Mouse (Mus musculus) G1E-ER4 (cell line): ENCODE measurements around the gene Col4a2. TPM values are rescaled to one million over a fixed set of nuclear protein-coding genes. Genes with fewer than 3 reads are reported as not detected.

ENCODE experiments used
- GATA1 ChIP-seq: IDR thresholded peaks from one replicate; pipeline ENCODE4 v1.8.0; 2012; ENCODE audit warnings: low read length, inconsistent platforms
- polyA plus RNA-seq: library from polyadenylated mRNA; stranded (reverse); fragments of >175 nt; gene quantifications from 2 replicates; pipeline ENCODE4 v1.2.3, GENCODE M21; 2012

Gene Col4a2
- not detected in 2 replicates for polyA plus RNA-seq

GRCm38 (mm10) chr8:11312349-11313175 lies at the start of gene Col4a2, which contains the start of gene Col4a1:
Gene Col4a2, plus strand, starts transcription at chr8:11312805.
Gene Col4a1, minus strand, starts transcription at chr8:11312826.
- TF ChIP-seq GATA1, result no peak

DNA sequence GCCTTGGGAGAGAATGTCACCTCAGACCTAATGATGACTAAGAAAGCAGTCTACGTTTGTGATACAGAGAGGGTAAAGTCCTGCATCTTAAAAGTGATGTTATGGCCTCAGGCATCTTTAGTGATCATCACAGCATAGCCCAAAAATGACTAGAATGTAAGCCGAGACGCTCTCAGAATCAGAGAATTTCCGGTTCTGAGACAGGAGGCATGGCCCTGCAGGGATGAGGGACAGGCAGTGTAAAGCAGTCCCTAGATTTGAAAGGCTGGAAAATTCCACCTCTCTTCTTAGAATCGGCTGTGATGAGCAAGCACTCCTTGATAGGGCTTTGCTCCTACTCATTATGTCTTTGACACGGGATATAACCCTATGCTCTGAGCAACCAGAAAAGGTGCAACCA lies 48.8 kb upstream of the Col4a2 start:
- TF ChIP-seq GATA1, result no peak

DNA sequence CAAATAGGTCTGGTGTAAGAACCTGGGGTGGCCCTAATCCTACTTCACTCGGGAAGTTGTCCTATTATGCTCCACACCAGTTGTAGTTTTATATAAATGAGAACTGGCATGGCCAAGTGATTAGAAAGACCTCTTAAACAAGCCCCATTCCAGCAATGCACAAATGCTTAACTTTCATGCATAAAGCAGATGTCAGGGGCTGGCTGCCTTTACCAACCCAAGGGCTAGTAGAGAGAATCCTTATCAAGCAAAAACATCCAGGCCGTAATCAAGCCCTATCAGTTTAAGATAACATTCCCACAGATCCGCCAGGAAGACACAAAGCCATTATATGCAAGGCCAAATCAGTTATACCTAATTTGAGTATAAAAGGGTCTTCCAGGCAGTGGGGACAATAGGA lies 46.6 kb upstream of the Col4a2 start:
- no peak for TF ChIP-seq GATA1

- TF ChIP-seq GATA1, result no peak
Observed at GRCm38 (mm10) chr8:11266471-11266870, 46.1 kb upstream of the Col4a2 start.

DNA sequence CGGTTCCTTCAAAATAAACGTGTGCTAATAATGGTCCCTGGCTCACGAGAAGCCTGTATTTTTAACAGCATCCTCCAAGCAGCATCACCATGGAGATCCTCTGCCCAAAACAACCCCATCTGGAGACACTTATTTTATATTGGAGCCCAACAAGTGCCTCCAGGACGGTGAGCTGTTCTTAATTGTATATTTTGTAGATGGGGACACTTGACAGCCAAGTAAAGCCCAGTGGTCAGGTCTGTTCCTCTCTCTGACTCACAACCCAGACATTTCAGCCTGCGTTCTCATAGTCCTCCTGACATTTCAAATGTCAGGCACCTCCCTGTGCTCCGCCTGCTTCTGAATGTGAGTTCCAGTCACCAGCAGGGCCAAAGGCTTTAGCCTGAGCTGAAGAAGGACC lies 43.9 kb upstream of the Col4a2 start:
- TF ChIP-seq GATA1, result no peak

GRCm38 (mm10) chr8:11270826-11271225 lies 41.8 kb upstream of the Col4a2 start:
- no peak for TF ChIP-seq GATA1

DNA sequence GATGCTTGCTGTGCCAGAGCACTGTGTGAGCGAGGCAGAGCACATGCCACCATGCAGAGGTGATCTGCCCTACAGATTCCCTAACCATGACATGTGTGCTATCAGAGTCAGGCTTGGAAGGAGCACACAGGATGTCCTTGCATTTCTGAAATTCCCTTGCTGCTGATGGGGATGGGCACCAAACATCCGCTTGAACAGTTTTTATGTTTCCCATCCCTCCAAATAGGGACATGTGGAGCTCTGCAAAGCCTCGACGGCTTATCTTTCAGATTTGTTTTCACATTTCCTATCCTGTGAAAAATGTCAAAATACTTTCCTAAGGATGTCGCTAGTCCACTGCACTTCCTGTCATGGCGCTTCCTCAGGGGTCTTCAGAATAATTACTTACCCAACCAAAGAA lies 40.4 kb upstream of the Col4a2 start:
- TF ChIP-seq GATA1, result no peak

DNA sequence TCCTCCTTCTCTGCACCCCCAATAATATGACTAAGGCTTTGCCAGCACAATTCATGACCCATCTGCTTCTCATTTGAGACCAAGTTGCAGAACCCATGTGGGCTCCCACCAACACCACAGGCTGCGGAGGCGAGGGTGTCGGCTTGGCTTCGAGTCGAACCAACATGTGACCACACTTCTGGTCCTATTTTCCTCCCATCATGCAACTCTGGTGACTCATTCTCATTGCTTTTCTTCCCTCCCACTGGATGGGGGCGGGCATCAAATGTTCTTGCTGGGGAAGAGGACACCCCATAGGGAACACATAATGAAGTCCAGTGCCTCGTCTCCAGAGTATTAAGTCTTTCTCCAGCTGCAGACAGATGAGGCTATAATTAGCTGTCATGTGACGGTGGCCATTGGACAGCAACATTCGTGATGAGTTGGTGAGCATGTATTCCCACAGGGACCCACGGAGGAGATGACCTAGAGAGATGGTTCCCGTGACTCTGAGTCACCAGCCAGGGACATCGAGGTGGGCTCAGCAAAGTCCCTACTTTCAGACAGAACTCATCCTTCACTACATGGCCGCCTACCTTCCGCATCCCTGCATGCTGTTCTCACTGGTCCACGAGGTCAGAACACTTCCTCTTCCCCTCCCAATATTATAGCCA lies 39.0 kb upstream of the Col4a2 start:
- no peak for TF ChIP-seq GATA1

DNA sequence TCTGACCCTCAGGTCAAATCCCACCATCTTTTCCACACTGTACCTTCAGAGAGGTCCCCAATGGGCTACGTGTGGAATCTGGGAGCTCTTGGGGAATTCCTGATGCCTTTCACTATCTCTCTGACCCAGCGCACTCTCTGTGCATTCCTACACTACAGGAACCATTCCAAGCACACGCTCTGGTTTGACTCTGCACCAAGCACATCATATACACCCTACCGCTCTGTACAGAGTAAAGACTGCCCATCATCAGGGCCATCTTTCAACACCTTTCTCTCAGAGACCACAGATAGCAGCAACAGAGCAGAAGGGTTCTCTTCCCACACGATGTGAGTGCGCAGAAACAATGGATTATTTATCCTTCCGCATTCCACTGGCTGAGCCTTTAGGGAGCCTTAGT lies 38.2 kb upstream of the Col4a2 start:
- no peak for TF ChIP-seq GATA1

DNA sequence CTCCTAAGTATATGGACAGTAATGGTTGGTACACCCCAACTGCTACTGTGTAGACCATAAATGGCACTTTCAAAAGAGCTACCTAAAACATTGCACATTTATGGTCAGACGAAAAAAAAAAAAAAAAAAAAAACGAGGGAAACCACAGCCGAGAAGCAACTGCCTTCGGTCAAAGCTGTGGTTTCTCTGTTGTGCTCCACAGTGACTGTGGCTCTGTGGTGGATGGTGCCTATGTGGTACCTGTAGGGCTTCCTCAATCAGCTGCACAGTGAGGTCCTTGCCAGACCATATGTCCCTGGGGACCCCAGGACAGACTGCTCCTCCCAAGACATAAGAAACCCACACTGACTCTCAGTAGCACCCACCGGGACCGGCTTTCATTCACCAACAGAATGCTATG lies 36.3 kb upstream of the Col4a2 start:
- TF ChIP-seq GATA1, result no peak

- TF ChIP-seq GATA1, result no peak
Observed at GRCm38 (mm10) chr8:11277602-11278051, 35.0 kb upstream of the Col4a2 start.

DNA sequence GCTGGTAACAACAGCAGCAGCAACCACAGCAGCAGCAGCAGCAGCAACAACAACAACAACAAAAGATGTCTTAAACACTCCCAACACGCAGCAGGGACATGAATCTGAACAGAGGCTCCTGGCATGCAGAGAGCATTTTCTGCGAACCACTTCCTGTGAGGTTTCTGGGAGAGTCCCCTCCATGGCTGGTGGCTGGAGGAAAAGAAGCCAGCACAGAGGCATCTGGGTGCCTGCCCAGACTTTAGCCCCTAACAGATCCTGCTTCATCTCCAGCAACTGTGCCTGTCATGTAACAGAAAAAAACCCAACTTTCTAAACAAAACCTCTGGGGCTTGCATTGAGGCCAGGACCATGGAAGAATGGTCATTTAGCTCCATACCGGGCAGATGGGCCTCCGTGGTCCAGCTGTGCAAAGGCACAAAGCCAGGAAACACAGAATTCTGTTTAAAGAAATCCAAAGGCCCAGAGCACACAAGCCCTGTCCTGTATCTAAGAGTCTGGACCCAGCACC lies 34.4 kb upstream of the Col4a2 start:
- TF ChIP-seq GATA1, result no peak

- no peak for TF ChIP-seq GATA1
Observed at GRCm38 (mm10) chr8:11279296-11279826, 33.2 kb upstream of the Col4a2 start.

DNA sequence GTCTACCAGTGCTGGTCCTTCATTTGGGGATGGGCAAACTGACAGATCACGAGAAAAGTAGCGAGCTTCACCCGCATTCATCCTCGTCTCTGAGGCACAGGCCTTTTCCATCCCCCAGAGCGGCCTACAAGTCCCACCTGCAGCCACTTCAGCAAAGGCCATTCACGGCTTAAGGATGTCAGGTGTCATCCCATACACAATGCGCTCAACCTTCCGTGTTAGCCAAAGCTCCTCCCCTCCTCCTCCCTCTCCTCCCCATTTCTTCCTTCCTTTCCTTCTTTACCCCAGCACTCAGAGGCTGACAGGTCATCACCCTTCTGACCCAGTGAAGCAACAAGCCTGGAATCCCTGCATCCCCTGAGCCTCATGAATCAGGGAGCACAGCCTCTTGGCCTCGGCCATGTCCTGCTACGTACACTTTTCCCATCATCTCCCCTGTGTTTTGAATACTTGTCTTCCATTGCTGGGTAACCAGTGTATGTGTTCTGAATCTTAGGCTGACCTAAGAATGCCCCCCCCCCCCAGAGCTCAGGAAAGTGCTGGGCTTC lies 31.8 kb upstream of the Col4a2 start:
- TF ChIP-seq GATA1, result no peak

GRCm38 (mm10) chr8:11282139-11282538 lies 30.5 kb upstream of the Col4a2 start:
- no peak for TF ChIP-seq GATA1

GRCm38 (mm10) chr8:11282696-11283095 lies 29.9 kb upstream of the Col4a2 start:
- TF ChIP-seq GATA1, result no peak
